Mouse (Mus musculus): Measurements from ENCODE around the gene Camta1.

DNA sequence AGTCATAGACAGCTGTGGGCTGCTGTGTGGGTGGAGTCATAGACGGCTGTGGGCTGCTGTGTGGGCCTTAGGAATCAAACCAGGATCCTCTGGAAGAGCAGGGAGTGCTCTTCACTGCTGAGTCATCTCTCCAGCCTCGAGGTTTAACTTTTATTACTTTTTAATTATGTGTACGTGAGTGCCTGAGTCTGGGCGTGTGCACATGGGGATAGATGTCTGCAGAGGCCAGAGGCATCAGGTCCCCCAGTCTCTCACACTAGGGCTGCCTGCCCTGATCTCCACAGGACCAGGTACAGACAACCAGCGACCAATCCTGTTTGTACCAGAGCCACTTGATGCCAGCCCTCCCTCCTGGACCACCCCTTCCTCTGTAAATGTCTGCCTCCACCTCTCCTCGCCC is 632.6 kb downstream of the Camta1 start:
- TF ChIP-seq CTCF (conservative IDR thresholded peaks at IDR 0.05; ENCODE audit: low read length) (no peak), NANOG (IDR thresholded peaks at IDR 0.05; ENCODE audit: borderline replicate concordance, low read length) (no peak), POU5F1 (IDR thresholded peaks at IDR 0.05; ENCODE audit: borderline replicate concordance, low read length) (no peak)
